Mouse (Mus musculus): ENCODE data around the gene Tia1. TPM values are rescaled to one million over a fixed set of nuclear protein-coding genes. Genes with fewer than 3 reads are reported as not detected.
A peak's percentile ranks its signal among the peaks of the same experiment; 100 is the strongest.

Gene Tia1
- polyA plus RNA-seq, 2 experiments from 2014 or later = 96.7 to 104 TPM

DNA sequence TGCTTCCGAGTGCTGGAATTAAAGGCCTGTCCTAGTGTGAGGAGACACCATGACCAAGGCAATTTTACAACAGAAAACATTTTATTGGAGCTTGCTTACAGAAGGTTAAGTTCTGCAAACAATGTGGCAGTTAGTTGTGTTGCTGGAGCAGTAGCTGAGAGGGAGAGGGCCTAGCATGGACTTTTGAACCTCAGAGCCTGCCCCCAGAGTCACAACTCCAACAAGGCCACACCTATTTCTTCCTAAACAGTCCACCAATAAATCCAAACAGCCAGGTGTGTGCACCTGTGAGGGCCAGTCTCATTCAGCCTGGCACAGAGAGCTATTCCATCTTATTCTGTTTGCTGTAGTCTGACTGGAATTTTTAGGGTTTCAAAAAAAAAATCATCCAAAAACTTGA lies 29.7 kb downstream of the Tia1 start:
- no peak for ATAC-seq

DNA sequence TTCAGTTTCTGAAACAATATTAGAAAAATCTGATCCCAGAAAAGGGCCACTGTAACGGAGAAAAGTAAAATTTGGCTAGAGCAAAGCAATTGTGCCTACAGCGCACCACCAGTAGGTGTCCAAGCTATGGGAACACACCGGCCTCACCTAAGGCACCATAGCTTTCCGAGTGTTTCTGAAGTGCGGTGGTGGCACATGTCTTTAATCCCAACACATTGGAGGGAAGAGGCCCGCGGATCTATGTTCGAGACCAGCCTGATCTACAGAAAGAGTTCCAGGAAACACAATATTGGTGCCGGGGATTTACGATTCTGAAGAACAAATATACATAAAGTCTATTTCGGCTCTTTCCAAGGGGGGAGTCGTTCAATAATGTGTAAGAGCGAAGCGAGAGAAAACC lies 33.7 kb downstream of the Tia1 start:
- peak; percentile 34 for ATAC-seq

DNA sequence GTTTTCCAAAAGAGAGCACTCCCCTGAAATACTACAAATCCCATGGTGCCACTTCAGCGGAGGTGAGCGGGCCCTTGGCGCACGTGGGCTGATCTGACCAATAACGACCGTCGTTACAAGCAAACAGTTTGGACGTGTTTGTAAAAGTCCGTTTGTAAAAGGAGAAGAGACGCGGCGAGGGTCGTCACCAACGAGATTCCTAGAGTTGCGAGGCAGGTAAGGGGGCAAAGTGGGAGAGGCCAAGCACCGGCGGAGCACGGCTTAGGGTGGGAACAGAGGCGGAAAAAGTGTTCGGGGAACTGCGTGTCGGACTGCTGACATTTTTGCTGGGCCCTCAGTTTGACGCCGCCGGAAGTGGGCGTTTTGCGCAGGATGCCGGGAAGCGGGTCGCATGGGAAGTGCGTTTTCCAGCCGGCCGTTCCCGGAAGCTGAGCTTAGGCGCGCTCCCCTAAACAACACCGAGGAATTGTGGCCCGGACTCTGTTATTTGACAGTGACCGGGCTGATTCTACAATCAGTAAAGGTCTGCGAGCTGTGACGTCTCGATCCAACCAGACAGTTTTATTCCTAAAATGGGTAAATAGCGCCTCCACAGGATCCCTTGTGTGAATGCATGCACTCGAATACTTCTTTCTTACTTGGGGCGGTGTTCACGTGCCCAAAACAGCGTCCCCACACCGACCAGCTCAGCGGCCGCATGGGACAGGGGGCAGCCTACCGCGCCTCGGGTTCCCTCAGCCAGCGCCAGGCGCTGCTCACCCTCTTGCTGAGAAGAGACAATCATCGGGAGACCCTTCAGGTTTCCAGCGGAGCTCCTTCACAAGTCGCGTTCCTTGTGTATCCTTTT lies 34.5 kb downstream of the Tia1 start, which contains the start of gene C87436:
TSS of gene C87436 (plus strand) at position 103 of the 847 bp plus-strand sequence.
- ATAC-seq = peak; percentile 89

DNA sequence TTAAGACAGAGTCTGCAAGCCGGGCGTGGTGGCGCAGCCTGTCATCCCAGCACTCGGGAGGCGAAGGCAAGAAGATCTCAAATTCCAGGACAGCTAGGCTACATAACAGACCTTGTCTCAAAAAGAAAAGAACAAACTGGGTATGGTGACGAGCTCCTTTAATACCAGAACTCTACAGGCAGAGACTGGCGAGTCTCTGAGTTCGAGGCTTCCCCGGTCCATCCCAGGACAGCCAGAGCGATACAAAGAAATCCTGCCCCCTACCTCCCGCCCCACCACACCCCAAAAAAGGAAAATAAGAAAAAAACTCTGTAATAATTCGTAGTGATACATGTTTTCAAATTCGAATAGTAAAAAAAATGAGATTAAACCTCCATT lies 35.1 kb downstream of the Tia1 start:
- ATAC-seq = no peak

DNA sequence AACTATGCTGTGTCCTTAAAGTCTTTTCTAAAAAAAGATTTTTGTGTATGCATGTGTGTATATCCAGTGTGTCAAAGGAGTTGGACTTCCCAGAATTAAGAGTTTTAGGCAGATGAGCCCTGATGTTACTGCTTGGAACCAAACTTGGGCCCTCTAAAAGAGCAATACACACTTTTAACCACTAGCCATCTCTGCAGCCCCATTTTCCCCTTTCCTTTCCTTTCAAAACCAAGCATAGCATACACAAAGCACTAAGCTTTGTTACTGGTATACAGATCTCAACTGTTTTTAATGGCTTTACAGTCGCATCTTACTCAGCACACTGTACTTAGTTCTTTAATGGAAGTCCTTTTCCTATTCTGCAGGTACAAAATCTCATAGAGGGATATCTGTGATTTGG lies 35.5 kb downstream of the Tia1 start:
- no peak for ATAC-seq

DNA sequence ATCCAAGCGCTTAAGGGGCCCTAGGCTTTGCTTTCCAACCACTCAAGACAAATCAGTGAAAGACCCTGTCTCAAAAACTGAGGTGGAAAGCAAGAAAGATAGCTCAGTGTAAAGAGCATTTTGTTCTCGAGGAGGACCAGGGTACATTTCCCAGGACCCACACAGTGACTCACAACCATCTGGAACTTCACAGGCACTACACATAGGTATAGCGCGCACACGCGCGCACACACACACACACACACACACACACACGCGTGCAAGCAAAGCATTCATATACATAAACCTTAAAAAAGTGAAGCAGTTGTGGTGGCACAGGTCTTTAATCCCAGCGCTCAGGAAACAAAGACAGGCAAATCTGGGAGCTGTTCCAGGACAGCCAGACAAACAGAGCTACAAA lies 37.6 kb downstream of the Tia1 start:
- no peak for ATAC-seq

DNA sequence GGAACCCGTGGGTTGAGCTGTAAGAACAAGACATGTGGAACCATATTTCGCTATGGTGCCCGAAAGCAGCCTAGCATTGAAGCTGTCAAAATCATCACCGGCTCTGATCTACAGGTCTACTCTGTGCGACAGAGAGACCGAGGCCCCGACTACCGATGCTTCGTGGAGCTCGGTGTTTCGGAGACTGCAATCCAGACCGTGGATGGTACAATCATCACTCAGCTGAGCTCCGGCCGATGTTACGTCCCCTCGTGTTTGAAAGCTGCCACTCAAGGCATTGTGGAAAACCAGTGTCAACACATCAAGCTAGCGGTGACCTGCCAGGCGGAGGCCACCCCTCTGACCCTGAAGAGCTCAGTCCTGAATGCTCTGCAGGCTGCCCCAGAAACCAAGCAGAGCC lies 41.5 kb downstream of the Tia1 start:
- no peak for ATAC-seq

DNA sequence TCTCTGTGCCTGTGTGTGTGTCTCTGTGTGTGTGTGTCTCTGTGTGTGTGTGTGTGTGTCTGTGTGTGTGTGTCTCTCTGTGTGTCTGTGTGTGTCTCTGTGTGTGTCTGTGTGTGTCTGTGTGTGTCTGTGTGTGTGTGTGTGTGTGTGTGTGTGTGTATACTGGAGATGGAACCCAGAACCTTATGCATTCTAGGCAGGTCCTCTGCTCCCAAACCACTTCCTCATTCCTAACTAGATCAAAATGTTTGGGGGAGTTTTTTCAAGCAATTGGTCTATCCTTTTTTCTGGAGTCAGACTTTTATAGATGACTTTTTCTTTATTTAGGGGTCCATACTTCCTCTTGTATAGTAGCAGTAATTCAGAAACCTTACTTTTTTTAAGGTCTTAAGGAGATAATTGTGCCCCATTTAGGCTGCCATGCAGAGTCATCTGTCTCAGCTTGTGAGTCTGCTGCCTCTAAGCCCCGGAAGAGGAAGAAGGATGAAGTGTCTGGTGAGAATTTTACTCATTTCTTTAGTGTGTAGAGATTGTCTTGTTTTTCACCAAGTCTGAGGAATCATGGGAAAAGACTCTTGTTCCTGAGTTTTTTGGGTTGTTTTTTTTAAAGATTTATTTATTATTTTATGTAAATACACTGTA lies 43.0 kb downstream of the Tia1 start:
- no peak for ATAC-seq

DNA sequence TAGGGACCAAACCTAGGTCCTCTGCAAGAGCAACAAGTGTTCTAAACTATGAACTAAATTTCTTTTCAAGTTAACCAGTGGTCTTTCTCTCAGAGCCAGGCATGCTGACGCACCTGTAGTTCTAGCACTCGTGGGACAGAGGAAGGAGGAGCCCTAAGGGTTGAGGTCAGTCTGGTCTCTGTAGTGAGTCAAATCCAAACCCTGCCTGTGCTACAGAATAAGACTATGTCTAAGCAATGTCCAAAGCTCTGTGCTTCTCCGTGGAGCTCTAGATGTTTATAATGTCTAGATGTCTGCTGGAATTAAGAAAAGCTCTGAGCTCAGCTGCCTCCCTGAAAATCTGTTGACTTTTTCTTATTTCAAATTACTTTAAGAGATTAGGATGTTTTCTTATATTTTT lies 52.7 kb downstream of the Tia1 start:
- ATAC-seq = no peak

DNA sequence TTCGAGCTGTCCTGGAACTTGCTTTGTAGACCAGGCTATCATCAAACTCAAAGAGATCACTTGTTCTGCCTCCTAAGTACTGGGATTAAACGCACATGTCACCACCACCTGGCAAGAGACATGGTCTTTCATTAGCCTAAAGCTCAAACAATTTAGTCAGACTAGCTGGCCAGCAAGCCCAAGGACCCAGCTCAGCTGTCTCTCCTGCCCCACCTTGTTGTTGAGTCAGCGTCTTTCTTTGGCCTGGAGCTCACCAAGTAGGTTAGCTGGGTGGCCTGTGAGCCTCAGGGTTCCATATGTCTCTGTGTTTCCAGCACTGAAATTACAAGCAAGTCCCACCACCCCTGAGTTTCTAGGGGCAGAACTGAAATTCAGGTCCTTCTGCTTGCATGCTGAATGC lies 59.1 kb downstream of the Tia1 start:
- no peak for ATAC-seq

DNA sequence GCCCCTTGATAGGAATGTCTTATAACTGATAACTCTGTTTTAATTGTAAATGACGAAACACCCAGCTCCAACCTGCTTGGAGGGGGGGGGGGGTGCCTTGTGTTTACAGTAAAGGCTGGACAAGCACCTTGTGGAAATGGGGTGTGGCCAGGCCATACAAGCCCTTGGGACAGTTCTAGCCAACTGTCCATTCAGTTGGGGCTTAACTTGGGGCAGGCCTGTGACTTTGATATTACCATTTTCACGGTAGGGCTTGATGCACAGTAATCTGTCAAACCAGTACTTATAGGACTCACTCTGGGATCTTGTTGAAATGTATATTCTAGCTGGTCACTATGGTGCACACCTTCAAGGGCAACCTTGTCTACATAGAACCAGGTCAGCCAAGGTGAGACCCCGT lies 67.3 kb downstream of the Tia1 start:
- ATAC-seq = no peak

DNA sequence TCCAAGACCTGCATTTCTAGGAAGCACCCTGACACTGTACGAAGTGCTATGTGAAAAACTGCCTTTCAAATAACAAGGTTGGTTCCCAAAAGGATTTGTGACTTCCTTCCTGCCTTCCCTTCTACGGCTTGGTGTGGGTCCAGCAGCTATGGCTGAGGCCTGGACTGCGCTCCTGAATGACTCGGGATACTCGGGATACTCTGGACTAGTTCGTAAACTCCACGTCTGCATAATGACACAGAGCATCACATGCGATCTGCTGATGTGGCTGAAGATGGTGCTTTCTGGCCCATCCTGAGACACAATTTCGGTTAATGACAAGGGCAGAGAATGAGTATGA lies 67.7 kb downstream of the Tia1 start:
- peak; percentile 9 for ATAC-seq

DNA sequence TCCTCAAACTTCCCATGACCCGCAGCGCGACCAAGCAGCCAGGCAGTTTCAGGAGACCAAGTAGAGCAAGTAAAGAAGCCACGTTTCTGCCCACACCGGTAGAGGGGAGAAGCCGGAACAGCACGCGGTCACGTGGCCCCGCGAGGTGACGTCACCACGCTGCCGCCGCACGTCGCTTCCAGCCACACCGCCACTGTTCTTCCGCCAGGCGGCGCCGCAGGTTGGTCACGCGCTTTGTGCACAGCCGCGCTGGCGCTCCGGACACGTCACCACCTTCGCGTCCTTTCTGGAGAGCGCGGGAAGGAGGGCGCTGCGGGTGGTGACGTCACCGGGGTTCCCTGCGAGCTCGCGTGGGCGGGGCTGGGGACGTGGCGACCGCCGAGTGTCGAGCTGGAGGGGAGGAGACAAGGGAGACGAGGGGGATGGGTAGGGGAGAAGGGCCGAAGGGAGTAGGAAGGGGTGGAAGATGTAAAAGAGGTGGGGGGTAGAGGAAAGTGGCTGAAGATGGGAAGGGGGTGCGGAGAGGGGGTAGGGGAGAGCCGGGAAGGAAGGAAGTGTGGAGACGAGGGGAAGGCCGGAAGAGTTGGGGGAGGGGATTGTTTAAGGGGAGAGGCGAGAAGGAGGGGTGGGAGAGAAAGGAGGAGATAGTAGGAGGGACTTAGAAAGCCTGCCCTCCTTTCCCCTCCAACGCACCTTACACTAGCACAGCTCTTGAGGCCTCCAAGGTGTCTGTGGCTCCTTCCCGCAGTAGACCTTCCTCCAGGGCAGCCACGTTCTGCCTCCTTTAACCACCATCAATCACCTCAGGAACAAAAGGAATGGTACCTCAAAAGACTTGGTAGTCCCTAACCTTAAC lies 68.3 kb downstream of the Tia1 start:
- peak; percentile 83 for ATAC-seq

DNA sequence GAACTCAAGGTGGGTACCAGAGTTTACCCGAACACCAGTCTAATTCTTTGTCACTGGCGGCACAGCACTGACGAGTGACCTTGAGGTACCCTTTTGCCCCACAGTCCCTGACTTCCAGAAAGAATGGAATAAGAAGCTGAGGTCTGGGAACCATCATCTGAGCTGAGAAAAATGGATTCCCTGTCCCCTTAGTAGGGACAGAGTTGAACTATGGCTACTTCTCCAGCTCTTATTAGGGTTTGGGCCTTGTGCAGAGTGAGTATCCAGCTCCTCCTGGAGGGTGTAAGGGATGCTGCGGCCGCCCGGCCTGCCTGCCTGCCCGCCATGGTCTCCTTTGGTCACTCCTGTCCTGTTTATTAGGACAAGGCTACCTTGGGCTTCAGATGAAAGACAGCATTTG lies 69.1 kb downstream of the Tia1 start:
- ATAC-seq = no peak

DNA sequence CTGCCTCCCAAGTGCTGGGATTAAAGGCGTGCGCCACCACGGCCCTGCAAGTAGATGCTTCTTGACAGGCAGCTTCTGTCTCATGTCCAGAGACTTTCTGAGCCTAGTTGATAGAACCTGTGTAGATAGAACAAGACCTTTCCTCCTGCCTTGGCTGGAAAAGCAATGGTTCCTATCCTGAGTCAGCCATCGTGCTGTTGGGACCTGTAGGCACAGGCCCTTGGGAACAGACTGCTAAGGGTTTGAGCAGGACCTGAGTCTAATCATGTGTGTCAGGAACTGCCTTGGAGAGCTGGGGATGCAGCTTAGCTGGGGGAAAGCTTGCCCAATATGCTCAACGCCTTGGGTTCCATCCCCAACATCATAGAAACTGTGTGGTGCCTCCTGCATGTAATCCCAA lies 70.1 kb downstream of the Tia1 start:
- no peak for ATAC-seq

DNA sequence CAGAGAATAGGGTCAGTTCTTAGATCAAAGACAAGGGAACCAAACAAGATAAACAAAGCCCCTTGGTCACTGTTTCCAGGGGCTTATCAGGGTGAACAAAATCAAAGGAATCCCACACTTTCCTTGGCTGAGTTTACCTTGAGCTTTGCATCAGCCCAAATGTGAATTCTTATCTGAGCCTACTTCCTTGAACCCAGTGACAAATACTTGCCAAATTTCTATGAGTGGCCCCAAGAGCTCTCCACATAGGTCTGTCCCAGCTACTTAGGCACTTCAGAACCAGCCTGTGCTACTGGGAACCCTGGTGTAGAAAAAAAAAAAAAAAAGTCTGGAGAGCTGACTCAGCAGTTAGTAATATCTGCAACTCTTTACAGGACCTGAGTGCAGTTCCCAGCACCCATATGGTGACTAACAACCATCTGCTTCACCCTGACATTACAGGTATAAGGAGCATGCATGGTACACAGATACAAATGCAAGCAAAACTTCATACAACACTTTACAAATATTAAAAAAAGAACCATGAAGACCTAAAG lies 70.7 kb downstream of the Tia1 start:
- ATAC-seq = no peak

DNA sequence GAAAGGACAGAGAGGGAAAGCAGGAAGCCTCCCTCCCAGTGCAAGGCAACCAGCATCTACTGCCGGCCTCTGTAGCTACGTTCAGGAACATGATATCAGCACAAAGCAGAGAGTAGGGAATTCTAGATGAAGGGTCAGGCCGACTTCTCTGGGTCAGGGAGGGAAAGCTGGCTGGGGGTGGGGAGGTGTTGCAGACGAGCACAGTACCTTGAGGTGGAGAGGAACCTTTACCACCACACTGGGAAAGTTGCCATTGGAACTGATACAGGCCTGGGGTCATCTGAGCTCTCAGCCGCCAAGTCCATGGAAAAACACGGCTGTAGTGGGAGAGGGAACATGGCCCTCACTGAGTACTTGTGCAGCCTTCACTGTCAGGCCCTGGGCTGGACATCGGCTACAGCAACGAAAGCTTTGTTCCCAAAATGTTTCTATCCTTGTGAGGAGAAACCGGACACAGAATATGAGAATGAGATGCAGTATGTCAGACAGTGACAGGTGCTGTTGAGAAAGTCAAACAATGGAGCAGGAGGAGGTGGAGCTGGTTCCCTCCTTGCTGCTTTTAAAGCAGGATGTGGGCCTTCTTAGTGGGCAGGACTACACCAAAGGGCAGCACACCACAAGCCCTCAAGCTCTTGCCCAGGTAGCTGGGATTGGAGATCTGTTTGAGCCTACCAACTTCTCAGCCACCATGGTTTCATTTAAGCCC lies 71.6 kb downstream of the Tia1 start:
- no peak for ATAC-seq

DNA sequence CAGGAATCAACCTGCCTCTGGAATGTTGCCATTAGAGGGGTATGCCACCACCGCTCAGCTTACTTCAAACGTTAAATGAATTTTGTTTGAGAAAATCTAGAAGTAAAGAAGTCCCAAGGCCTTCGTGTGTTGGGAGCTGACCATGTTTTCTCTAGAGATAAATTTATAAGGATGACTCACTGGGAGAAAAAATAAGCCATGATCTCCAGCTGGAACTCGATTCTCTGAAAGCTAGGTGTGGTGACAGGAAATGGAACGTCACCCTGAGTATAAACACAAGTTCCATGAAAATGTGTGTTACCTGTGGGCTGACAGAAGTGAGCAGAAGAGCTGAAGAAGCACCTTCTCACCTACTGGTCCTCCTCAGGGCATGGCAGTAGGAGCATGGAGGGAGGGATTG lies 72.9 kb downstream of the Tia1 start:
- no peak for ATAC-seq

DNA sequence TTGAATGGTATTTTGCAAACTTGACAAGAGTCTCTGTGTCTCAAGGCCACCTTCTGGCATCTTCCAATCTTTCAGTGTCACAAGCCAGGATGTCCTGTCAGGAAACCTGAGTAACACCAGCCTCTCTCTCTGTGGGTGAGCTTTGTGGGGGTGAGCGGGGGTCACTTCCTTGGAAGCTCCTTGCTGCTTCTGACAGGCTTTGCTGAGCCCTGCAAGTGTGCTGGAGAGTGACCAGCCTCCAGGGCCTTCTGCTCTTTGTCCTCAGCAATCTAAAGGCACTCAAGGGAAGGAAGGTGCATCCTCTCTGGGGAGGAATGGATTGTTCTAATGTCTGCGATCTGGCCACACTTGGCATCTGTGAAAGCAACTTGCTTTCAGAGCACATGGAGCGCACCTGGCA lies 75.3 kb downstream of the Tia1 start:
- ATAC-seq = no peak

DNA sequence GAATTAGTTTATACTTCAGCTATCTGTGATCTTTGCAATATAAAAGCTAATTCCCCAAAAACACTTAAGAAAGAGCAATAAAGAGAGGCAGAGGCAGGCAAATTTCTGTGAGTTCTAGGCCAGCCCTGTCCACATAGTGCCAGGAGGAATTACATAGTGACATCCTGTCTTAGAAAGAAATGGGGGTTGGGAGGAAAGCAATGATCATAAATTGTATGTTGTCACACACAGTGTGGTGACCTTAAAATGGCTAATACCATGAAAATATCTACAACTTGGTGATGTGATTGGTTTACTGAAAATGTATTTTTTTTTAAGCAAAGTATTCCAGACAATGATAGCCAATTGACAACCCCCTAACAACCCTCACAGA lies 75.8 kb downstream of the Tia1 start:
- ATAC-seq = no peak

DNA sequence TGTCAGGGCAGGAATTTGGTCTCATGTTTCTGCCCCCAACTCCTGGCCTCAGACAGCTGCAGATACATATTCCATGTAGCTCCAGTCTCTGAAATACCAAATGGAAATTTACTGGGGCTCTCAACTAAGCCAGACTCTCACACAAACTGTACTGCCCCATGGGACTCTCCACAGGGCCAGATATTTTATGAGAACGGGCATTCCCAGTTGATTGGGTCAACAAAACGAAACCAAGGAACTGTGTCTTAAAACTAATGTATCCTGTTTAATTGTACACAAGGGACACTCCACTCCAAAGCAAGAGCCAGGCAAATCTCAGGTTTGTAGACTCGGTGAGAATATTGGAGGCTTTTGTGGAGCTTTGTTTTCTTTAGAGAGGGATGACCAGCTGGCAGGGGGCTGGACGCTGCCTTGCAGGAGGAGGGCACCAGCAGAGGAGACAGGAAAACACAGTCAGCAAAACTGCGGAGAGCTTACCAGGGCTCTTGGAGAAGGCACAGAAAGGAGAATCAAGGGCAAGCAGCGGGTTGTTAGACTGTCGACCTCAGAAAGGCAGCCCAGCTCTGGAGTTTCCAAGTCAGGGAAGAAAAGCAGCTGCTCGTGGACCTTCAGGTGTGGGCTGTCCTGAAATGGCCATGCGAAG lies 76.3 kb downstream of the Tia1 start:
- ATAC-seq = no peak

DNA sequence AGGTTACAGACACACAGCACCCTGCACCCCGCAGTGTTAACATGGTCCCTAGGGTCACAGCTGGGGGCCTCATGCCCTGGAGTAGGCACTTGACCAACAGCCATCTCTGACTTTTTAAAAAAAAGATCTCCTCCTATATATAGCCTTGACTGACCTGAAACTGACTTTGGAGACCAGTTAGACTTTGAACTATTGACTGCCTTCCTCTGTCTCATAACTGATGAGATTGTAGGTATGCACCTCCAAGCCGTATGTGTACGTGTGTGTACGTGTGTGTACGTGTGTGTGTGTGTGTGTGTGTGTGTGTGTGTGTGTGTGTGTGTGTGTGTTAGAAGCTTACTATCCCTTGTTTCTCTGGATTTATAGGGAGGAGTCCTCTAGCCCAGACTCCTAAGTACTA lies 77.9 kb downstream of the Tia1 start:
- ATAC-seq = no peak

Data from activated CD4-positive, CD25-positive, alpha-beta regulatory T cell, adult 4 months (primary cell).